ENCODE assay signal across 17 mouse cellular contexts in genomic region chr5:51758289-51758688, GRCm38 (mm10).
"Had no signal": no experiment of that assay in that cellular context is flagged by ENCODE, and none has a peak within 500 bp of the region (broad histone marks: within the 10 kb centered on the region; RNA-seq: fewer than 3 reads in every experiment).

No protein-coding gene starts in this region.

- ATAC-seq: liver, postnatal 0 days had no signal

- H3K27ac ChIP-seq: left cerebral cortex, adult 2 months; liver, embryonic 13.5 days; lung, embryonic 15.5 days; macrophage; midbrain, embryonic 12.5 days; neural tube, embryonic 12.5 days; stomach, embryonic 15.5 days had no signal

- DNase-seq: kidney, adult 8-10 months; kidney, postnatal 25 days; liver; liver, embryonic 13.5 days; liver, postnatal 0 days; lung, postnatal 14 days; retina, postnatal 1 day; thymus, adult 2 months; thymus, postnatal 25 days had no signal

- H3K4me2 ChIP-seq: liver, embryonic 13.5 days; lung, embryonic 15.5 days; midbrain, embryonic 12.5 days; neural tube, embryonic 12.5 days; stomach, embryonic 15.5 days had no signal

- H3K36me3 ChIP-seq: liver, embryonic 13.5 days; lung, embryonic 15.5 days; midbrain, embryonic 12.5 days; neural tube, embryonic 12.5 days; stomach, embryonic 15.5 days had no signal

- H3K4me1 ChIP-seq: liver, embryonic 13.5 days; lung, embryonic 15.5 days; megakaryocyte, embryonic 14.5 days; midbrain, embryonic 12.5 days; neural tube, embryonic 12.5 days; stomach, embryonic 15.5 days had no signal

- H3K9me3 ChIP-seq: liver, embryonic 13.5 days; lung, embryonic 15.5 days; midbrain, embryonic 12.5 days; neural tube, embryonic 12.5 days; stomach, embryonic 15.5 days had no signal

- H3K4me3 ChIP-seq: left cerebral cortex, adult 2 months; liver, embryonic 13.5 days; lung, embryonic 15.5 days; megakaryocyte, embryonic 14.5 days; midbrain, embryonic 12.5 days; myocyte; neural tube, embryonic 12.5 days; stomach, embryonic 15.5 days had no signal

- H3K9ac ChIP-seq: liver, embryonic 13.5 days; liver, postnatal 0 days; lung, embryonic 15.5 days; midbrain, embryonic 12.5 days; neural tube, embryonic 12.5 days; stomach, embryonic 15.5 days had no signal

- H3K27me3 ChIP-seq: liver, embryonic 13.5 days; lung, embryonic 15.5 days; megakaryocyte, embryonic 14.5 days; midbrain, embryonic 12.5 days; neural tube, embryonic 12.5 days; stomach, embryonic 15.5 days had no signal
